Mouse (Mus musculus): ENCODE data around the gene Ncf1. TPM values are rescaled to one million over a fixed set of nuclear protein-coding genes. Genes with fewer than 3 reads are reported as not detected.

The Ncf1 gene
- polyA plus RNA-seq, 1 experiment from 2014 or later, result 2.8 TPM

DNA sequence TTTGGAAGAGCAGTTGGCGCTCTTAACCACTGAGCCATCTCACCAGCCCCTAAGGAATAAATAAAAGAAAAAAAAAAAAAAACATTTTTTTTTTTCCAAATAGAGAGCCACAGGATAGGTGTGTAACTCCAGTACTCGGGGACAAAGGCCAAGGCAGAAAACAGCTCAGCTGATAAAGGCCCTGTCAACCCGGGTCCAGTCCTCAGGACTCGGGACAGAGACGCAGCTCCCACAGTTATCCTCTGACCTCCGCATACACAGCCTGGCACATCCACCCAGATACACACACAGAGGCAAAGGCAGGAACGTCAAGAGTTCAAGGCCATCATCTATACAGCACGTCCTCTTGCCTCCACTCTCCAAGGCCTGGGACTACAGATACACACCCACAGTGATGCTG lies 59.3 kb downstream of the Ncf1 start:
- H3K36me3 ChIP-seq, result peaks cover 61% of the 10 kb centered on the region
- H3K4me3 ChIP-seq, result no peak overlapping the region
- 94% methylated on average over 8 of the region's 8 CpGs for WGBS
- no peaks in the 10 kb centered on the region for H3K27me3 ChIP-seq
- no peak overlapping the region for H3K9ac ChIP-seq
- H3K4me2 ChIP-seq (replicated peaks), result no peak overlapping the region
- no peak for ATAC-seq (ENCODE audit: low FRiP score, low read depth)
- no peak overlapping the region for H3K27ac ChIP-seq
- no peaks in the 10 kb centered on the region for H3K9me3 ChIP-seq
- peaks cover 13% of the 10 kb centered on the region for H3K4me1 ChIP-seq

Other genes with a start within 250 kb of the Ncf1 start
- gene Castor2, start 129.9 kb downstream of the Ncf1 start, polyA plus RNA-seq (2015; fragmentation: Nextera tagmentation; extraction: Ambion mirVana), result 10.4 and 10.5 TPM in 2 replicates
- 34.2 and 35.1 TPM in 2 replicates for gene Rcc1l, start 52.9 kb downstream of the Ncf1 start, polyA plus RNA-seq (2015; fragmentation: Nextera tagmentation; extraction: Ambion mirVana)
- gene Gtf2ird2, start 45.6 kb downstream of the Ncf1 start, polyA plus RNA-seq (2015; fragmentation: Nextera tagmentation; extraction: Ambion mirVana), result 11.0 and 11.9 TPM in 2 replicates
- gene Gtf2i, start 85.1 kb upstream of the Ncf1 start, polyA plus RNA-seq (2015; fragmentation: Nextera tagmentation; extraction: Ambion mirVana), result 207 and 209 TPM in 2 replicates
- 137 and 141 TPM in 2 replicates for gene Gtf2ird1, start 227.1 kb upstream of the Ncf1 start, polyA plus RNA-seq (2015; fragmentation: Nextera tagmentation; extraction: Ambion mirVana)

Data from limb, embryonic 13.5 days (tissue).